Mouse (Mus musculus) mesoderm, embryonic 11.5 days (tissue): ENCODE results near the gene Ppm1l.

Experiments used
- DNase-seq: peaks from one replicate; pipeline ENCODE4 v3.0.0-alpha.2; 2012; ENCODE audit warnings: low read depth, low spot score

Ppm1l gene

DNA sequence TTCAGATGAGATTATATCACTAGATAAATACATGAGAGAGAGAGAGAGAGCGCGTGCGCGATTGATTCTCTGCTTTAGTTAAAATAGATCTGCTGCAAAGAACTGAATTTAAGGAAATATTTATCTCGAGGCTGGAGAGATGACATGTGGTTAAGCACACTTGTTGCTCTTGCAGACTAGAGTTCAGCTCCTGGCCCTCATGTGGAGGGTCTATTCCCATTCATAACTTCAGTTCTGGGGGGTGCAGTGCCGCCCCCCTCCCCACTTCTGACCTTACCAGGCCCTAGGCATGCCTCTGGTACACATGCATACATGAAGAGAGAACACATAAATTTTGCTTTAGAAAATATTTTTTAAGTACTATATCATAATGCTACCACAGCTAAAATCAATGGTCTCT lies 280.6 kb downstream of the Ppm1l start:
- DNase-seq: no peak

DNA sequence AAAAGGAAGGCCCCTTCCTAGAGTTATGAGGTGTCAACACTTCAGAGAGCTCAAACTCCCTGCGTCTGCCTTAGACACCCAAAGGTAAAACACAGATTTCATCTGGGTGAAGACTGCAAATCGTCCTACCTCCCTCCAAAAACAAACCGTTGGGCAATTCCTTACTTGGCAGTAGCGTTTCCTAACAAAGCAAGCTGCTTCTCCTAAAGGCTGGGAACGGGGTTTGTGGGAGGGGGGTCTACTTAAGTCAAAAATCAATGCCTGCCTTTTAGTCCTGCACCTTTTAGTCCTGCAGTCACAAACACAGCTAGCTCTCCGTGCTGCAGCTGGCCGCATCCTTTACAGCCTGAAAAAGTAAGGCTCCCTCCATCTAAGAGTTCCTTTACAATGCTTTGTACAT lies 281.2 kb downstream of the Ppm1l start:
- DNase-seq: peak; percentile 9

DNA sequence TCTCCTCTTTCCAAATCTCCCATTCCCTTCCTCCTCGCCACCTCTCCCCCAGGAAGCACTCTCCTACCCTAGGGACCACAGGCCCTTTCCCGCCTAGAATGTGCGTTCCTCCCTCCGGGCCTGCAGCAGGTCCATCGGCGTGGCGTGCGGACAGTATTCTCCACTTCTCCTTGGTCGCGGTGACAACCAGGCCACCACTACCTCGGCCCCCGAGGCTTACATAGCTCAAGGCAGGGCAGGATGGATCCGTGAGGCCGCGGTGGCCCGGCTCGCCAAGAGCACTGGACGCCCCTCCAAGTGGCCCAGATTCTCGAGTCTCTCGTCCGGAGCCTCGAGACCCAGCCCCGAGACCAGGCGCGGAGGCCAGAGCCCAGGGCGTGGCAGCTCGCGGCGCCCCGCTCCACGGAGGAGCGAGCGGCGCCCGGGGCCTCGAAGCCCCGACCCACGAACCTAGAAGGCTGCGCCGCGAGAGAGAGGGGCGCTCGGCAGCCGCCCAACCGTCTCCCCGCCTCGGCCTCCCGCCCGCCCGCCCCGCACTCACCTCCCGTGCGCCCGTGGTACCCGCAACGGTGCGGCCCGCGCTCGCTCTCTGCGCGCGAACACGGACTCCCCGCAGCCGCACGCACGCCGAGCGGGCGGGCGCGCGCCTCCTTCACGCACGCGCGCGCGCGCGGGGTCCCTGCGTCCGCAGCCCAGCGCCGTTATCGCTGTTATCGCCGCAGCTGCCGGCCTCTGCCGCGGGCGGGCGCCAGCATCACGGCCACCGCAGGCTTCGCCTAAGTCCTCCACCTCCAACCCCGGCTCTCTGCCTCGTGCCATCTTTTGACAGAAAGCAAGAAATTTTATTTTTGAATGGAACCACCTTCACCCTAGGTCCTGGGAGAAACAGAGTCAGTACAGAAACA lies 281.9 kb downstream of the Ppm1l start, which contains the start of gene B3galnt1:
B3galnt1 (minus strand) TSS at position 700 of the 905 bp plus-strand sequence.
- peak; percentile 75 for DNase-seq

DNA sequence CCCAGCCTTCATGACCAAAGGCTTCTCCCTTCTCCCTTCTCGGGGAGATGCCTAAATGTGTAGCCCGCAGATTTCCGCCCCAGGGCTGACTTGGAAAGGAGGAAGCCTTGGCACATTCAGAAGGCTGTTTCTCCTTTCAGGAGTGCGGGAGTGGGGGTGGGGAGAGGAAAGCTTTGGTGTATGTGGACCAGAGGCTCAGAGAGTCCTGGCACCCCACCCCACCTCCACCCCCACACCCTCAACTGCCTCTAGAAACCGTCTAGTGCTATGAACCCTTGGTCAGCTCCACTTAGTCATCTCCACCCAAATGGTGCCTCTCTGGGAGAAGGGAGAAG lies 282.5 kb downstream of the Ppm1l start:
- DNase-seq: no peak

DNA sequence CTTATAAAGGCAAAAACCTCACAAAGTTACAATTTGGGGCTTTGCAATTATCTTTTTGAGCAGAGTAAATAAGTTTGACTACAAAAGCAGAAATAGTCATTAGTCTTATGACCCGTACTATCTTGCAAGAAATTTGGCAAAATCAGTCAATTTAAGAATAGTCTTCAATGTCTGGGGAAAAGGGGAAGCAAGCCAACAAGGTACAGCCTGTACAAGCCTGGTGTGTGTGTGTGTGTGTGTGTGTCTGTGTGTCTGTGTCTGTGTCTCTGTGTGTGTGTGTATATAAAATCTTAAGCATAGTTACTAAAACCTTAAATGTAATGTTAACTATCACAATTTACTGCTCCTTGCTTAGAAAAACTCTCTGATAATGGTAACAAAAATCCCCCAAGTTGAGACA lies 290.3 kb downstream of the Ppm1l start:
- DNase-seq: no peak

DNA sequence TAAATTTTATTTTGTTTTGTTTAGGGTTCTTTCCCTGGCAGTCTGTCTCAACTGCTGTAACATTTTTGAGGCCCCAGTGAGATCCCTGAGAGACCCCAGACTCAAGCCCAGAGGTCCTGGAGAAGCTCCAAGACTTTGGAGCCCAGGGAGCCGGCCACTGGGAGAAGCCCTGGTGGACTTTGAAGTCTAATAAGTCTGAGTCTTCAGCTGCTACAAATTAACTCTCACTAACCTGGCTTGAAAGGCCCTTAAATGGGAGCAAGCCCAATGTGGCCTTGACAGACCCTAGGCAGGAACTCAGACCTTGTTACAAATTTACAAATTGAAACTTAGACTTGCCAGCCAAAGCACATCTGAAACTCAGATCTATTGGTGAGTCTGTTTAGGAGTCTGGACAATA lies 290.8 kb downstream of the Ppm1l start:
- no peak for DNase-seq

DNA sequence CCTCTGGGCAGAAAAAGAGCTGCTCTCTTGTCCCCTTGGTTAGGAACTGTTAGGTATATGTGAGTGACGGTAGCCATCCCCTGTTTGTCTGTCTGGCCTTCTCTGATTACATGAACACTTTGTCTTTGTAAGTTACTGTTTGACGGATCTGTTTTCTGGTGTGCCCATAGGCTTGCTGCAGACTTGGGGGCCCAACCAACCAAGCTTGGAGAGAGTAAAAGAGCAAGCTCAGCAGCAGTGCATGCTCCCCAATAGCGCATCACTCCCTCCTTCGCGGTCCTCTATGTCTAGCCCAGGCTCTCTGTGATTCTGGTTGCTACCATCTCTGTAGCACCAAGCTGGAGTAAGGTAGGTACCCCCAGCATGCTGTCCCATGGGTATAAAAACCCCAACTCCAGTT lies 291.2 kb downstream of the Ppm1l start:
- DNase-seq: no peak
